Mouse (Mus musculus): ENCODE results near the gene A1bg. TPM values are rescaled to one million over a fixed set of nuclear protein-coding genes. Genes with fewer than 3 reads are reported as not detected.

A1bg gene
- not detected in 2 replicates for polyA plus RNA-seq (2015; fragmentation: Nextera tagmentation; extraction: Ambion mirVana)

DNA sequence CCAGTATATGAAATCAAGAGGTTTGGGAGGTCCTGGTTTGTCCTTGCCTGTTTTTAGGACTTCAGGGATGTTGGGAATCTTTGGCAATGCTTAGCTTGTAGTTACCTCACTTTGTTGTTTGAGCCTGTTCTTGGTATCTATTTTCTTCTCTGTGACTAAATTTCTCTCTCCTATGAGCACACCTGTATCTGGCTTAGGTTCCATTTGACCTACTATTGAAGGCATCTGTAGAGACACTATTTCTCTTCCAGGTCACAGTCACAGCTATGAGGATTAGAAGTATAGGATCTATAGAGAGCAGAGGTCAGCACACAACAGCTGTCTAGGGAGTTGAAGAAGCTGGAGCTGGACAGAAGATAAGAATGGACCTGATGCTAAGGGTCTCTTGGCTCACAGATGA lies at the start of gene A1bg:
Gene A1bg, minus strand, starts transcription at position 101 of the 400 bp plus-strand sequence.

GRCm38 (mm10) chr15:60853231-60853999 lies 69.4 kb downstream of the A1bg start, which contains the start of gene Fam84b:
TSS of gene Fam84b (minus strand) at chr15:60853778.

Other genes with a start within 250 kb of the A1bg start
- gene Fam84b, start 69.2 kb downstream of the A1bg start, polyA plus RNA-seq (2015; fragmentation: Nextera tagmentation; extraction: Ambion mirVana): 1.7 and 2.3 TPM in 2 replicates